ENCODE assay signal across 17 mouse cellular contexts in genomic region chr13:58122786-58123297, GRCm38 (mm10). TPM values are rescaled to one million over a fixed set of nuclear protein-coding genes. Genes with fewer than 3 reads are reported as not detected.
DNase-seq lines count a peak whose midpoint lies in the region; ATAC-seq and TF ChIP-seq lines count a peak whose summit lies in the region.
"Had no signal": no experiment of that assay in that cellular context is flagged by ENCODE, and none has a peak within 500 bp of the region (broad histone marks: within the 10 kb centered on the region; RNA-seq: fewer than 3 reads in every experiment).

No protein-coding gene starts in this region.

- peak; percentile 23 for DNase-seq in hindbrain, embryonic 14.5 days (ENCODE audit: low spot score)
- no peak for DNase-seq in hindbrain, embryonic 10.5 days (ENCODE audit: low spot score)
- DNase-seq in midbrain, embryonic 11.5 days (ENCODE audit: low spot score, missing footprints) = peak; percentile 76
- peak; percentile 19 for DNase-seq in kidney, postnatal 0 days (ENCODE audit: low spot score)
- peak; percentile 67 for DNase-seq in yolk sac, embryonic 10.5 days (ENCODE audit: low spot score)
- DNase-seq in urinary bladder, postnatal 10 days (ENCODE audit: low spot score) = no peak
- DNase-seq in ovary, postnatal 36 days (ENCODE audit: low spot score) = no peak
- DNase-seq: gastrocnemius, adult 2 months; right cerebral cortex, postnatal 14 days had no signal

- no peak for TF ChIP-seq CTCF in kidney, postnatal 0 days (IDR thresholded peaks at IDR 0.05; ENCODE audit: low read depth)

- H3K27ac ChIP-seq in hindbrain, embryonic 14.5 days = no peak overlapping the region
- H3K27ac ChIP-seq in hindbrain, embryonic 10.5 days = no peak overlapping the region
- H3K27ac ChIP-seq in midbrain, embryonic 11.5 days (ENCODE audit: low read depth, low read length) = no peak overlapping the region
- H3K27ac ChIP-seq in midbrain, embryonic 15.5 days = no peak overlapping the region
- H3K27ac ChIP-seq in kidney, postnatal 0 days = peak overlapping the region; percentile 68
- H3K27ac ChIP-seq: embryonic facial prominence, embryonic 15.5 days; gastrocnemius, adult 2 months; heart, embryonic 13.5 days; hindbrain, embryonic 12.5 days; layer of hippocampus, adult 2 months; left cerebral cortex, adult 2 months; midbrain, embryonic 13.5 days had no signal

- WGBS in hindbrain, embryonic 14.5 days = 43% methylated on average over 10 of the region's 10 CpGs
- WGBS in hindbrain, embryonic 10.5 days = 64% methylated on average over 10 of the region's 10 CpGs
- WGBS in midbrain, embryonic 11.5 days = 77% methylated on average over 10 of the region's 10 CpGs
- 64% methylated on average over 10 of the region's 10 CpGs for WGBS in midbrain, embryonic 15.5 days
- WGBS in kidney, postnatal 0 days = 44% methylated on average over 10 of the region's 10 CpGs

- peaks cover 35% of the 10 kb centered on the region for H3K4me1 ChIP-seq in hindbrain, embryonic 14.5 days (replicated peaks; ENCODE audit: control insufficient read depth, insufficient read depth, low read length)
- H3K4me1 ChIP-seq in hindbrain, embryonic 10.5 days (replicated peaks) = peaks cover 31% of the 10 kb centered on the region
- peaks cover 14% of the 10 kb centered on the region for H3K4me1 ChIP-seq in midbrain, embryonic 11.5 days (ENCODE audit: control insufficient read depth, insufficient read depth, low read length)
- H3K4me1 ChIP-seq in midbrain, embryonic 15.5 days = peaks cover 27% of the 10 kb centered on the region
- H3K4me1 ChIP-seq in kidney, postnatal 0 days (replicated peaks; ENCODE audit: insufficient read depth, low read length) = peaks cover 21% of the 10 kb centered on the region

- no peak overlapping the region for H3K9ac ChIP-seq in hindbrain, embryonic 14.5 days
- no peak overlapping the region for H3K9ac ChIP-seq in midbrain, embryonic 11.5 days (ENCODE audit: low read length)
- H3K9ac ChIP-seq in midbrain, embryonic 15.5 days = no peak overlapping the region
- H3K9ac ChIP-seq in kidney, postnatal 0 days (ENCODE audit: low read depth, low read length) = no peak overlapping the region
- H3K9ac ChIP-seq: embryonic facial prominence, embryonic 15.5 days; heart, embryonic 13.5 days; hindbrain, embryonic 12.5 days; midbrain, embryonic 13.5 days had no signal

- H3K9me3 ChIP-seq in hindbrain, embryonic 14.5 days (ENCODE audit: control insufficient read depth, low read length) = no peaks in the 10 kb centered on the region
- H3K9me3 ChIP-seq in hindbrain, embryonic 10.5 days = no peaks in the 10 kb centered on the region
- no peaks in the 10 kb centered on the region for H3K9me3 ChIP-seq in midbrain, embryonic 11.5 days (ENCODE audit: control insufficient read depth, low read length)
- no peaks in the 10 kb centered on the region for H3K9me3 ChIP-seq in midbrain, embryonic 15.5 days
- no peaks in the 10 kb centered on the region for H3K9me3 ChIP-seq in kidney, postnatal 0 days (replicated peaks; ENCODE audit: low read length)
- H3K9me3 ChIP-seq: embryonic facial prominence, embryonic 15.5 days; heart, embryonic 13.5 days; hindbrain, embryonic 12.5 days; midbrain, embryonic 13.5 days had no signal

- no peaks in the 10 kb centered on the region for H3K27me3 ChIP-seq in hindbrain, embryonic 14.5 days (ENCODE audit: control insufficient read depth, insufficient read depth, low read length)
- H3K27me3 ChIP-seq in hindbrain, embryonic 10.5 days (ENCODE audit: insufficient read depth, poor library complexity, severe bottlenecking) = no peaks in the 10 kb centered on the region
- no peaks in the 10 kb centered on the region for H3K27me3 ChIP-seq in midbrain, embryonic 11.5 days (ENCODE audit: control insufficient read depth, insufficient read depth, low read length)
- no peaks in the 10 kb centered on the region for H3K27me3 ChIP-seq in midbrain, embryonic 15.5 days (replicated peaks)
- H3K27me3 ChIP-seq in kidney, postnatal 0 days (ENCODE audit: insufficient read depth, low read length) = no peaks in the 10 kb centered on the region
- H3K27me3 ChIP-seq: embryonic facial prominence, embryonic 15.5 days; heart, embryonic 13.5 days; hindbrain, embryonic 12.5 days; midbrain, embryonic 13.5 days had no signal

- H3K4me2 ChIP-seq in hindbrain, embryonic 14.5 days (replicated peaks) = 0 out of 2 replicates have a peak overlapping the region, but pooled peaks have one; percentile 4
- H3K4me2 ChIP-seq in midbrain, embryonic 11.5 days = no peak overlapping the region
- no peak overlapping the region for H3K4me2 ChIP-seq in midbrain, embryonic 15.5 days
- H3K4me2 ChIP-seq in kidney, postnatal 0 days (ENCODE audit: low read length) = peak overlapping the region; percentile 25; the same call in 1 of the 2 replicates
- H3K4me2 ChIP-seq: embryonic facial prominence, embryonic 15.5 days; heart, embryonic 13.5 days; hindbrain, embryonic 12.5 days; midbrain, embryonic 13.5 days had no signal

- no peak overlapping the region for H3K4me3 ChIP-seq in hindbrain, embryonic 14.5 days (replicated peaks; ENCODE audit: low read length)
- no peak overlapping the region for H3K4me3 ChIP-seq in hindbrain, embryonic 10.5 days
- no peak overlapping the region for H3K4me3 ChIP-seq in midbrain, embryonic 11.5 days (ENCODE audit: low read depth, low read length)
- H3K4me3 ChIP-seq in midbrain, embryonic 15.5 days = no peak overlapping the region
- no peak overlapping the region for H3K4me3 ChIP-seq in kidney, postnatal 0 days (replicated peaks; ENCODE audit: low read depth, low read length)
- H3K4me3 ChIP-seq: embryonic facial prominence, embryonic 15.5 days; gastrocnemius, adult 2 months; heart, embryonic 13.5 days; hindbrain, embryonic 12.5 days; layer of hippocampus, adult 2 months; left cerebral cortex, adult 2 months; midbrain, embryonic 13.5 days had no signal

- ATAC-seq in hindbrain, embryonic 14.5 days (ENCODE audit: low FRiP score) = no peak
- ATAC-seq in midbrain, embryonic 11.5 days (ENCODE audit: low FRiP score) = no peak
- ATAC-seq in midbrain, embryonic 15.5 days (replicated peaks) = no peak
- no peak for ATAC-seq in kidney, postnatal 0 days (replicated peaks; ENCODE audit: low FRiP score, low read depth)
- ATAC-seq: forebrain, embryonic 14.5 days; midbrain, embryonic 13.5 days had no signal

- peaks cover 10% of the 10 kb centered on the region for H3K36me3 ChIP-seq in hindbrain, embryonic 14.5 days (replicated peaks; ENCODE audit: control insufficient read depth, insufficient read depth)
- peaks cover 24% of the 10 kb centered on the region for H3K36me3 ChIP-seq in hindbrain, embryonic 10.5 days
- no peaks in the 10 kb centered on the region for H3K36me3 ChIP-seq in midbrain, embryonic 11.5 days (ENCODE audit: control insufficient read depth, insufficient read depth, low read length)
- H3K36me3 ChIP-seq in midbrain, embryonic 15.5 days (replicated peaks) = no peaks in the 10 kb centered on the region
- H3K36me3 ChIP-seq in kidney, postnatal 0 days (ENCODE audit: insufficient read depth, low read length) = no peaks in the 10 kb centered on the region
- H3K36me3 ChIP-seq: embryonic facial prominence, embryonic 15.5 days; midbrain, embryonic 13.5 days had no signal

RNA-seq across cellular contexts. Expression of gene Hnrnpa0, which starts 5.5 kb away (rescaled TPM):
- polyA plus RNA-seq in hindbrain, embryonic 14.5 days (2014; fragmentation: Nextera tagmentation; extraction: Ambion mirVana) = 50.2 and 56.9 TPM in 2 replicates
- 41.4 and 46.1 TPM in 2 replicates for polyA plus RNA-seq in hindbrain, embryonic 10.5 days (2016; fragmentation: Nextera tagmentation; extraction: Ambion mirVana)
- polyA plus RNA-seq in midbrain, embryonic 11.5 days (2014; fragmentation: Nextera tagmentation; extraction: Ambion mirVana) = 60.0 and 63.3 TPM in 2 replicates
- polyA plus RNA-seq in midbrain, embryonic 15.5 days (2015; fragmentation: Nextera tagmentation; extraction: Ambion mirVana) = 40.5 and 48.7 TPM in 2 replicates
- polyA plus RNA-seq in kidney, postnatal 0 days (2015; fragmentation: Nextera tagmentation; extraction: Ambion mirVana) = 54.7 and 54.8 TPM in 2 replicates

RNA-seq across cellular contexts. Expression of gene Klhl3, which starts 9.4 kb away (rescaled TPM):
- polyA plus RNA-seq in hindbrain, embryonic 14.5 days (2014; fragmentation: Nextera tagmentation; extraction: Ambion mirVana) = 10.8 and 11.9 TPM in 2 replicates
- polyA plus RNA-seq in hindbrain, embryonic 10.5 days (2016; fragmentation: Nextera tagmentation; extraction: Ambion mirVana) = 1.9 and 3.4 TPM in 2 replicates
- polyA plus RNA-seq in midbrain, embryonic 11.5 days (2014; fragmentation: Nextera tagmentation; extraction: Ambion mirVana) = 2.6 and 3.2 TPM in 2 replicates
- 12.7 and 14.2 TPM in 2 replicates for polyA plus RNA-seq in midbrain, embryonic 15.5 days (2015; fragmentation: Nextera tagmentation; extraction: Ambion mirVana)
- 10.7 and 12.3 TPM in 2 replicates for polyA plus RNA-seq in kidney, postnatal 0 days (2015; fragmentation: Nextera tagmentation; extraction: Ambion mirVana)

RNA-seq across cellular contexts. Expression of gene Idnk, which starts 34.6 kb away (rescaled TPM):
- polyA plus RNA-seq in hindbrain, embryonic 14.5 days (2014; fragmentation: Nextera tagmentation; extraction: Ambion mirVana) = 53.4 and 63.2 TPM in 2 replicates
- polyA plus RNA-seq in hindbrain, embryonic 10.5 days (2016; fragmentation: Nextera tagmentation; extraction: Ambion mirVana) = 57.1 and 66.7 TPM in 2 replicates
- polyA plus RNA-seq in midbrain, embryonic 11.5 days (2014; fragmentation: Nextera tagmentation; extraction: Ambion mirVana) = 59.1 and 63.1 TPM in 2 replicates
- polyA plus RNA-seq in midbrain, embryonic 15.5 days (2015; fragmentation: Nextera tagmentation; extraction: Ambion mirVana) = 60.4 and 60.8 TPM in 2 replicates
- 48.5 and 48.7 TPM in 2 replicates for polyA plus RNA-seq in kidney, postnatal 0 days (2015; fragmentation: Nextera tagmentation; extraction: Ambion mirVana)

Comparison
In these comparisons a context has a peak if more than half of its experiments do, and no peak if none do; other contexts are left out.
1. DNase-seq: peak in hindbrain, embryonic 14.5 days (single experiment), midbrain, embryonic 11.5 days (single experiment), kidney, postnatal 0 days (single experiment) and yolk sac, embryonic 10.5 days (single experiment); none in hindbrain, embryonic 10.5 days (single experiment), urinary bladder, postnatal 10 days (single experiment) and ovary, postnatal 36 days (single experiment).
2. H3K4me2 ChIP-seq: peak in hindbrain, embryonic 14.5 days (single experiment) and kidney, postnatal 0 days (single experiment); none in midbrain, embryonic 11.5 days (single experiment) and midbrain, embryonic 15.5 days (single experiment).